Mouse (Mus musculus) forebrain, embryonic 12.5 days (tissue): Measurements from ENCODE around the gene Ntrk2. TPM values are rescaled to one million over a fixed set of nuclear protein-coding genes. Genes with fewer than 3 reads are reported as not detected.
A peak's percentile ranks its signal among the peaks of the same experiment; 100 is the strongest.
"Not testable (repeated sequence)": the region's sequence is repeated elsewhere in the genome, so short reads cannot be mapped to it uniquely, and the experiment has no call there.

ENCODE experiments used
- ATAC-seq: fragments of 200-750 bp; cut with Nextera tagmentation; 2 replicates; pipeline ENCODE4 v1.8.0; 2017; ENCODE audit warnings: moderate TSS enrichment; ENCODE audit not compliant: low FRiP score
- H3K27ac ChIP-seq: fragments of 300-500 bp; sonication (generic); 2 replicates; pipeline ENCODE4 v1.5.1; 2016; ENCODE audit warnings: mild to moderate bottlenecking
- H3K27me3 ChIP-seq: fragments of 300-500 bp; sonication (generic); 2 replicates; pipeline ENCODE4 v1.6.1; 2016; ENCODE audit warnings: mild to moderate bottlenecking
- H3K36me3 ChIP-seq: fragments of 300-500 bp; sonication (generic); replicated peaks from 2 replicates; pipeline ENCODE4 v1.6.1; 2016; ENCODE audit warnings: mild to moderate bottlenecking
- H3K4me1 ChIP-seq: fragments of 300-500 bp; sonication (generic); 2 replicates; pipeline ENCODE4 v1.6.1; 2016
- H3K4me2 ChIP-seq: fragments of 300-500 bp; sonication (generic); 2 replicates; pipeline ENCODE4 v1.6.1; 2016; ENCODE audit warnings: mild to moderate bottlenecking, moderate library complexity
- H3K4me3 ChIP-seq: fragments of 300-500 bp; sonication (generic); replicated peaks from 2 replicates; pipeline ENCODE4 v1.5.1; 2016; ENCODE audit warnings: mild to moderate bottlenecking
- H3K9ac ChIP-seq: fragments of 300-500 bp; sonication (generic); 2 replicates; pipeline ENCODE4 v1.6.1; 2016; ENCODE audit warnings: mild to moderate bottlenecking
- H3K9me3 ChIP-seq: fragments of 300-500 bp; sonication (generic); 2 replicates; pipeline ENCODE4 v1.6.1; 2016
- WGBS: fragments of 180-500 bp; shearing (Covaris S2); methylation state at CpG from one replicate; pipeline ENCODE4 v1.1.7; 2016; 5-methylcytosine and 5-hydroxymethylcytosine counted together
- polyA plus RNA-seq: library from polyadenylated mRNA; unstranded; fragments of >200 nt; fragmentation: Nextera tagmentation; extraction: Ambion mirVana; gene quantifications from 2 replicates; pipeline ENCODE4 v1.2.1, GENCODE M21; 2016

Ntrk2 gene
- polyA plus RNA-seq, 1 experiment from 2014 or later = 51.7 TPM

- H3K9me3 ChIP-seq = peaks cover 5% of the 10 kb centered on the region; the same call in 1 of the 2 replicates
- no peak overlapping the region for H3K27ac ChIP-seq
- no peaks in the 10 kb centered on the region for H3K27me3 ChIP-seq
- ATAC-seq = no peak
- H3K4me2 ChIP-seq = no peak overlapping the region
- H3K4me1 ChIP-seq = peaks cover 8% of the 10 kb centered on the region
- WGBS = 73% methylated on average over 9 of the region's 9 CpGs
- no peak overlapping the region for H3K4me3 ChIP-seq
- no peaks in the 10 kb centered on the region for H3K36me3 ChIP-seq
- H3K9ac ChIP-seq = no peak overlapping the region
Measured at GRCm38 (mm10) chr13:59027436-59027835, 221.1 kb downstream of the Ntrk2 start.

GRCm38 (mm10) chr13:59028546-59028945 is 222.2 kb downstream of the Ntrk2 start:
- no peak overlapping the region for H3K4me3 ChIP-seq
- H3K9me3 ChIP-seq = no peaks in the 10 kb centered on the region
- ATAC-seq = no peak
- no peak overlapping the region for H3K4me2 ChIP-seq
- no peaks in the 10 kb centered on the region for H3K27me3 ChIP-seq
- no peak overlapping the region for H3K9ac ChIP-seq
- no peaks in the 10 kb centered on the region for H3K36me3 ChIP-seq
- 94% methylated on average over 4 of the region's 4 CpGs for WGBS
- no peak overlapping the region for H3K27ac ChIP-seq
- H3K4me1 ChIP-seq = peaks cover 8% of the 10 kb centered on the region

GRCm38 (mm10) chr13:59030574-59030973 is 224.2 kb downstream of the Ntrk2 start:
- Histone ChIP-seq H3K36me3 (no peaks in the 10 kb centered on the region), H3K9me3 (no peaks in the 10 kb centered on the region), H3K27me3 (no peaks in the 10 kb centered on the region), H3K9ac (no peak overlapping the region), H3K4me3 (no peak overlapping the region), H3K4me2 (no peak overlapping the region), H3K27ac (no peak overlapping the region), H3K4me1 (peaks cover 8% of the 10 kb centered on the region)
- 86% methylated on average over 6 of the region's 6 CpGs for WGBS
- ATAC-seq = no peak

GRCm38 (mm10) chr13:59040156-59040915 is 234.0 kb downstream of the Ntrk2 start:
- H3K27me3 ChIP-seq = no peaks in the 10 kb centered on the region
- peak; percentile 64 for ATAC-seq
- no peak overlapping the region for H3K4me3 ChIP-seq
- H3K9ac ChIP-seq = no peak overlapping the region
- WGBS = 35% methylated on average over 16 of the region's 16 CpGs
- H3K4me2 ChIP-seq = peak overlapping the region; percentile 38
- H3K4me1 ChIP-seq = peaks cover 30% of the 10 kb centered on the region
- peak overlapping the region; percentile 89 for H3K27ac ChIP-seq
- no peaks in the 10 kb centered on the region for H3K9me3 ChIP-seq
- no peaks in the 10 kb centered on the region for H3K36me3 ChIP-seq

- peak overlapping the region; percentile 89 for H3K27ac ChIP-seq
- H3K9ac ChIP-seq = no peak overlapping the region
- no peaks in the 10 kb centered on the region for H3K27me3 ChIP-seq
- whole genome bisulfite sequencing = 31% methylated on average over 9 of the region's 9 CpGs
- H3K4me3 ChIP-seq = no peak overlapping the region
- no peaks in the 10 kb centered on the region for H3K36me3 ChIP-seq
- peak; percentile 99 for ATAC-seq
- H3K9me3 ChIP-seq = no peaks in the 10 kb centered on the region
- H3K4me2 ChIP-seq = peak overlapping the region; percentile 38
- H3K4me1 ChIP-seq = peaks cover 30% of the 10 kb centered on the region
Measured at GRCm38 (mm10) chr13:59041013-59041764, 234.8 kb downstream of the Ntrk2 start.

- no peak overlapping the region for H3K4me2 ChIP-seq
- H3K4me3 ChIP-seq = no peak overlapping the region
- no peak overlapping the region for H3K9ac ChIP-seq
- no peaks in the 10 kb centered on the region for H3K4me1 ChIP-seq
- H3K9me3 ChIP-seq = no peaks in the 10 kb centered on the region
- H3K36me3 ChIP-seq = no peaks in the 10 kb centered on the region
- no peak for ATAC-seq
- no peaks in the 10 kb centered on the region for H3K27me3 ChIP-seq
- H3K27ac ChIP-seq = no peak overlapping the region
- WGBS = 84% methylated on average over 4 of the region's 4 CpGs
Measured at GRCm38 (mm10) chr13:59052188-59052587, 245.8 kb downstream of the Ntrk2 start.

GRCm38 (mm10) chr13:59054331-59054730 is 248.0 kb downstream of the Ntrk2 start:
- H3K9me3 ChIP-seq, H3K36me3 ChIP-seq, ATAC-seq, H3K27ac ChIP-seq, H3K4me3 ChIP-seq, H3K4me1 ChIP-seq, H3K9ac ChIP-seq, H3K4me2 ChIP-seq, H3K27me3 ChIP-seq: not testable (repeated sequence)
- 95% methylated on average over 8 of the region's 8 CpGs for WGBS

GRCm38 (mm10) chr13:59056859-59057258 is 250.5 kb downstream of the Ntrk2 start:
- H3K4me3 ChIP-seq = no peak overlapping the region
- H3K4me1 ChIP-seq = peaks cover 3% of the 10 kb centered on the region
- no peak overlapping the region for H3K4me2 ChIP-seq
- H3K27ac ChIP-seq = no peak overlapping the region
- WGBS = 88% methylated on average over 4 of the region's 4 CpGs
- H3K27me3 ChIP-seq = 0 out of 2 replicates have a peak, but pooled peaks cover 4% of the 10 kb centered on the region
- no peaks in the 10 kb centered on the region for H3K9me3 ChIP-seq
- no peak for ATAC-seq
- H3K36me3 ChIP-seq = no peaks in the 10 kb centered on the region
- no peak overlapping the region for H3K9ac ChIP-seq

GRCm38 (mm10) chr13:59057886-59058285 is 251.5 kb downstream of the Ntrk2 start:
- ATAC-seq = no peak
- no peak overlapping the region for H3K9ac ChIP-seq
- H3K4me2 ChIP-seq = no peak overlapping the region
- H3K27me3 ChIP-seq = 0 out of 2 replicates have a peak, but pooled peaks cover 4% of the 10 kb centered on the region
- H3K9me3 ChIP-seq = no peaks in the 10 kb centered on the region
- H3K4me1 ChIP-seq = peaks cover 3% of the 10 kb centered on the region
- WGBS = 89% methylated on average over 1 of the region's 1 CpGs
- no peaks in the 10 kb centered on the region for H3K36me3 ChIP-seq
- H3K4me3 ChIP-seq = no peak overlapping the region
- no peak overlapping the region for H3K27ac ChIP-seq

- H3K4me1 ChIP-seq = peaks cover 3% of the 10 kb centered on the region
- no peak overlapping the region for H3K9ac ChIP-seq
- no peak overlapping the region for H3K4me2 ChIP-seq
- H3K9me3 ChIP-seq = no peaks in the 10 kb centered on the region
- 0 out of 2 replicates have a peak, but pooled peaks cover 4% of the 10 kb centered on the region for H3K27me3 ChIP-seq
- no peaks in the 10 kb centered on the region for H3K36me3 ChIP-seq
- no peak overlapping the region for H3K27ac ChIP-seq
- 45% methylated on average over 7 of the region's 7 CpGs for WGBS
- ATAC-seq = no peak
- H3K4me3 ChIP-seq = no peak overlapping the region
Measured at GRCm38 (mm10) chr13:59059118-59059517, 252.7 kb downstream of the Ntrk2 start.

GRCm38 (mm10) chr13:59065677-59066076 is 259.3 kb downstream of the Ntrk2 start:
- ATAC-seq = no peak; the same call in 1 of the 2 replicates
- Histone ChIP-seq H3K9me3 (no peaks in the 10 kb centered on the region), H3K9ac (no peak overlapping the region), H3K27ac (no peak overlapping the region), H3K4me1 (no peaks in the 10 kb centered on the region; the same call in 1 of the 2 replicates), H3K4me2 (no peak overlapping the region), H3K4me3 (no peak overlapping the region), H3K27me3 (no peaks in the 10 kb centered on the region; the same call in 1 of the 2 replicates), H3K36me3 (no peaks in the 10 kb centered on the region)
- 74% methylated on average over 3 of the region's 3 CpGs for WGBS

- H3K36me3 ChIP-seq = no peaks in the 10 kb centered on the region
- peak; percentile 93 for ATAC-seq
- H3K9me3 ChIP-seq = no peaks in the 10 kb centered on the region
- H3K27me3 ChIP-seq = peaks cover 30% of the 10 kb centered on the region
- H3K4me1 ChIP-seq = peaks cover 10% of the 10 kb centered on the region
- 25% methylated on average over 26 of the region's 26 CpGs for WGBS
- no peak overlapping the region for H3K4me3 ChIP-seq
- H3K27ac ChIP-seq = no peak overlapping the region
- 0 out of 2 replicates have a peak overlapping the region, but pooled peaks have one; percentile 29 for H3K9ac ChIP-seq
- H3K4me2 ChIP-seq = peak overlapping the region; percentile 35
Measured at GRCm38 (mm10) chr13:59073635-59074256, 267.4 kb downstream of the Ntrk2 start.
